Mouse (Mus musculus): Measurements from ENCODE around the gene Fam47c. TPM values are rescaled to one million over a fixed set of nuclear protein-coding genes. Genes with fewer than 3 reads are reported as not detected.

Gene Fam47c
- polyA plus RNA-seq (2012; ENCODE audit: insufficient read depth, insufficient read length, missing spikeins): not detected in 2 replicates

- Histone ChIP-seq H3K4me1 (ENCODE audit: control insufficient read depth, insufficient read depth, low read length) (no peaks in the 10 kb centered on the region), H3K4me3 (ENCODE audit: insufficient read depth, low read length) (no peak within 1 kb of the TSS), H3K27ac (ENCODE audit: insufficient read depth, low read depth, low read length) (no peak within 1 kb of the TSS)
- no peak for TF ChIP-seq POLR2A (IDR thresholded peaks at IDR 0.05; ENCODE audit: borderline replicate concordance, low read depth, low read length)
- no peak for TF ChIP-seq CTCF (IDR thresholded peaks at IDR 0.05; ENCODE audit: low read depth, low read length)
Measured at GRCm38 (mm10) chrX:78737463-78737862, at the start of gene Fam47c. Fam47c (plus strand) TSS chrX:78737763.

DNA sequence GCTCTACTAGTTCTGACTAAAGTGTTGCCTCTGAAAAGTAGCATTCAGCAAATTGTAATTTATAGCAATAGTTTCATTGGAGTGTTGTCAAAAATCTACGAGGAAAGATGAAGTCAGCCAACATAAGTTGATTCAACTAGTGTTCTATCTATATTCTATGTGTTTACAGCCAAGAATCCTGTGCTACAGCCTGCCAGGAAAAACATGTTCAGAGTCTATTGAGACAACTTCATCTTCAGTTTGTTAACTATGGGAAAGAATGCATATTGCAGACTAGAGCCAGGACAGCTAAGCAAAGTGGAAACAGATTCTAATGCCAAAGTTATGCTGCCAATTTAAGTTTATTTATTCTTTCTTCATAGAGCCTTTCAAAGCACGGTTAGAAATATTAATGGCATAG lies 31.8 kb downstream of the Fam47c start:
- Histone ChIP-seq H3K4me1 (ENCODE audit: control insufficient read depth, insufficient read depth, low read length) (no peaks in the 10 kb centered on the region), H3K4me3 (ENCODE audit: insufficient read depth, low read length) (no peak overlapping the region), H3K27ac (ENCODE audit: insufficient read depth, low read depth, low read length) (no peak overlapping the region)
- TF ChIP-seq CTCF (IDR thresholded peaks at IDR 0.05; ENCODE audit: low read depth, low read length): no peak
- no peak for TF ChIP-seq POLR2A (IDR thresholded peaks at IDR 0.05; ENCODE audit: borderline replicate concordance, low read depth, low read length)

DNA sequence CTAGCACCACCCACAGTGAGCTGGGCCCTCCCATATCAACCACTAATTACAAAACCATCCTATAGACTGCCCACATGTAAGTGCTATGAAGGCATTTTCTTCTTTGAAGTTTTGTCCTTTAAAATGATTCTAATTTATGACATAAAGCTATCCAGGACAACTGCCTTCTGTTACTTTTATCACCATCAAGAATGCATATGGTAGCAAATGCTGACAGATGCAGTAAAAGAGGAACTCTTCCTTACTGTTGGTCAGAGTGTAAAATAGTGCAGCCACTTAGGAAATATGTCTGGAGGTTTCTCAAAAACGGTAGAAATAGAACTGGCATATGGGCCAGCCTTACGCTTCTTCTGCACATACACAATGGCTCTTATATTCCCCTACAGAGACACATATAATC lies 39.5 kb downstream of the Fam47c start:
- H3K4me3 ChIP-seq (ENCODE audit: insufficient read depth, low read length): no peak overlapping the region
- no peak for TF ChIP-seq POLR2A (IDR thresholded peaks at IDR 0.05; ENCODE audit: borderline replicate concordance, low read depth, low read length)
- TF ChIP-seq CTCF (IDR thresholded peaks at IDR 0.05; ENCODE audit: low read depth, low read length): no peak
- no peak overlapping the region for H3K27ac ChIP-seq (ENCODE audit: insufficient read depth, low read depth, low read length)
- no peaks in the 10 kb centered on the region for H3K4me1 ChIP-seq (ENCODE audit: control insufficient read depth, insufficient read depth, low read length)

Other genes with a start within 250 kb of the Fam47c start
- gene Prrg1, start 153.9 kb upstream of the Fam47c start, polyA plus RNA-seq (2012; ENCODE audit: insufficient read depth, insufficient read length, missing spikeins): 4.5 and 5.9 TPM in 2 replicates